Mouse (Mus musculus) embryonic fibroblast, embryonic 13.5 days (primary cell): Measurements from ENCODE around the gene Klf12.

Experiments
- CTCF ChIP-seq: IDR thresholded peaks from 2 replicates; pipeline ENCODE4 v1.5.1; 2011; ENCODE audit warnings: mild to moderate bottlenecking, control low read depth, low read length, moderate library complexity, borderline replicate concordance; ENCODE audit not compliant: insufficient read depth
- POLR2A ChIP-seq: IDR thresholded peaks from 2 replicates; pipeline ENCODE4 v1.6.1; 2011; ENCODE audit warnings: low read depth, mild to moderate bottlenecking, control low read depth, low read length, moderate library complexity

DNA sequence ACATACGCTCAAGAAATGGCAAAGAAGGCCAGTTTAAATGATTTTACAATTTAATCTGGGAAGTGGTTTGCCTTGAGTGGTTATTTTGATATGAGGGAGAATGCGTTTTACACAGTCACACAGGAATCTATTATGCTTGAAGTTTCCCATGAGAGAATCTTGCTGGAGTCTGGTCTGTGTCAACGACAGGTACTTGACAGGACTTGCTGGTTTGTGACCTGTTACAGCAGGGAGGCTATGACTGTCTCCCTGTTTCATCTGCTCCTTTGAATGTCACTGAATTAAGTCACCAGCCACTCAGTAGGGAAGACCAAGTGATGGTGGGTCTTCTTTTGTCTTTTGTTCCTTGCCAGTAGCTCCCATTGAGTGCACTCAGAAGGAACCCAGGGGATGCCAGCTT lies 385.6 kb downstream of the Klf12 start:
- no peak for TF ChIP-seq CTCF
- TF ChIP-seq POLR2A, result no peak
